Mouse (Mus musculus): Measurements from ENCODE around the gene Fbxl17. TPM values are rescaled to one million over a fixed set of nuclear protein-coding genes. Genes with fewer than 3 reads are reported as not detected.

Gene Fbxl17
- polyA plus RNA-seq, 1 experiment from 2014 or later: 29.0 TPM

DNA sequence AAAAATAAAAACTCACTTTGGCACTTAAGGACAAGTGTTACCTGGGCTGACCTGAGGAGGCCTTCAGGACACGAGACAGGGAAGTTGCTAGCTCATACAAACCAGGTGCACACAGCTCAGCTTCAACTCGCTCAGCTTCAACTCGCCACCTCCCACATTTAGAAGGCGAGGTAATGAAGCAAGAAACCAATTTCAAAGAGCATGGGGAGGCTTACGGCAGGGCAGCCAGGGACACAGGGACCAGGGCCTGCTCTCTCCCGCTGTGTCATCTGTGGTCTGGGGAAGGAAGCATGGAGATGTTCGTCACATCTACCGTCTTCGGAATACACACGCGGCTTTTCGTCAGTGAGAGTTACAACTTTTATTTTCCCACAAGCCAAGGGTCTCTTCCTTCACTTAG is 491.9 kb downstream of the Fbxl17 start:
- H3K4me3 ChIP-seq (replicated peaks): no peak overlapping the region
- no peaks in the 10 kb centered on the region; the same call in none of the 2 replicates for H3K27me3 ChIP-seq
- WGBS: 59% methylated on average over 12 of the region's 12 CpGs
- H3K9ac ChIP-seq (replicated peaks): no peak overlapping the region
- peak overlapping the region; percentile 35; the same call in 1 of the 2 replicates for H3K27ac ChIP-seq
- ATAC-seq: no peak
- H3K9me3 ChIP-seq: no peaks in the 10 kb centered on the region
- H3K4me1 ChIP-seq (replicated peaks): peaks cover 22% of the 10 kb centered on the region
- H3K36me3 ChIP-seq: no peaks in the 10 kb centered on the region
- H3K4me2 ChIP-seq (replicated peaks): no peak overlapping the region

Small RNA genes within 50 kb of the gene (microRNA-seq; reads per million reads assigned to microRNA genes)
- not detected for gene Gm24813

Measured in midbrain, embryonic 13.5 days (tissue).